Mouse (Mus musculus): ENCODE results near the gene Zfp941. TPM values are rescaled to one million over a fixed set of nuclear protein-coding genes. Genes with fewer than 3 reads are reported as not detected.
A peak's percentile ranks its signal among the peaks of the same experiment; 100 is the strongest.
"Not testable (repeated sequence)": the region's sequence is repeated elsewhere in the genome, so short reads cannot be mapped to it uniquely, and the experiment has no call there.

The Zfp941 gene
- polyA plus RNA-seq, 1 experiment from 2014 or later, result 0.49 TPM

- no peak for DNase-seq (ENCODE audit: low spot score)
Measured at GRCm38 (mm10) chr7:140787406-140788052, 34.4 kb downstream of the Zfp941 start, which contains the start of gene Syce1. Gene Syce1 (minus strand): TSS chr7:140787852.

GRCm38 (mm10) chr7:140780548-140780947 is 41.4 kb downstream of the Zfp941 start:
- DNase-seq (ENCODE audit: low spot score), result no peak

GRCm38 (mm10) chr7:140765888-140766739 is 55.9 kb downstream of the Zfp941 start:
- peak; percentile 41 for DNase-seq (ENCODE audit: low spot score)

- DNase-seq (ENCODE audit: low spot score), result not testable (repeated sequence)
Measured at GRCm38 (mm10) chr7:140765391-140765790, 56.6 kb downstream of the Zfp941 start.

GRCm38 (mm10) chr7:140763447-140764020 is 58.4 kb downstream of the Zfp941 start, which contains the start of gene Cyp2e1:
Gene Cyp2e1 (plus strand): TSS chr7:140763739.
- no peak for DNase-seq (ENCODE audit: low spot score)

GRCm38 (mm10) chr7:140760647-140761046 is 61.3 kb downstream of the Zfp941 start:
- DNase-seq (ENCODE audit: low spot score), result no peak

Other genes starting within 250 kb of the Zfp941 start
- gene Olfr46, start 220.9 kb downstream of the Zfp941 start, polyA plus RNA-seq (2015; fragmentation: Nextera tagmentation; extraction: Ambion mirVana), result not detected in 2 replicates
- not detected in 2 replicates for gene Olfr61, start 193.2 kb downstream of the Zfp941 start, polyA plus RNA-seq (2015; fragmentation: Nextera tagmentation; extraction: Ambion mirVana)
- gene Olfr53, start 175.7 kb downstream of the Zfp941 start, polyA plus RNA-seq (2015; fragmentation: Nextera tagmentation; extraction: Ambion mirVana), result not detected in 2 replicates
- gene Olfr539, start 162.2 kb downstream of the Zfp941 start, polyA plus RNA-seq (2015; fragmentation: Nextera tagmentation; extraction: Ambion mirVana), result not detected in 2 replicates
- gene Olfr45, start 140.2 kb downstream of the Zfp941 start, polyA plus RNA-seq (2015; fragmentation: Nextera tagmentation; extraction: Ambion mirVana), result not detected in 2 replicates
- not detected in 2 replicates for gene Olfr541, start 124.9 kb downstream of the Zfp941 start, polyA plus RNA-seq (2015; fragmentation: Nextera tagmentation; extraction: Ambion mirVana)
- gene Cyp2e1, start 58.4 kb downstream of the Zfp941 start, polyA plus RNA-seq (2015; fragmentation: Nextera tagmentation; extraction: Ambion mirVana), result 0.13 and 0.18 TPM in 2 replicates
- 0.61 and 0.84 TPM in 2 replicates for gene Syce1, start 34.3 kb downstream of the Zfp941 start, polyA plus RNA-seq (2015; fragmentation: Nextera tagmentation; extraction: Ambion mirVana)
- gene Urah, start 12.8 kb upstream of the Zfp941 start, polyA plus RNA-seq (2015; fragmentation: Nextera tagmentation; extraction: Ambion mirVana), result 3.6 and 4.0 TPM in 2 replicates
- gene Scgb1c1, start 23.4 kb upstream of the Zfp941 start, polyA plus RNA-seq (2015; fragmentation: Nextera tagmentation; extraction: Ambion mirVana), result 2.0 and 2.2 TPM in 2 replicates
- gene Odf3, start 25.6 kb upstream of the Zfp941 start, polyA plus RNA-seq (2015; fragmentation: Nextera tagmentation; extraction: Ambion mirVana), result not detected in 2 replicates
- gene Gm45785, start 34.2 kb upstream of the Zfp941 start, polyA plus RNA-seq (2015; fragmentation: Nextera tagmentation; extraction: Ambion mirVana), result not detected in 2 replicates
- gene Ric8a, start 34.8 kb upstream of the Zfp941 start, polyA plus RNA-seq (2015; fragmentation: Nextera tagmentation; extraction: Ambion mirVana), result 70.6 and 78.5 TPM in 2 replicates
- gene Bet1l, start 35.4 kb upstream of the Zfp941 start, polyA plus RNA-seq (2015; fragmentation: Nextera tagmentation; extraction: Ambion mirVana), result 42.8 and 52.4 TPM in 2 replicates
- 274 and 296 TPM in 2 replicates for gene Psmd13, start 59.8 kb upstream of the Zfp941 start, polyA plus RNA-seq (2015; fragmentation: Nextera tagmentation; extraction: Ambion mirVana)
- gene Sirt3, start 60.1 kb upstream of the Zfp941 start, polyA plus RNA-seq (2015; fragmentation: Nextera tagmentation; extraction: Ambion mirVana), result 17.5 and 19.4 TPM in 2 replicates
- 1.9 and 3.2 TPM in 2 replicates for gene Cox8b, start 78.3 kb upstream of the Zfp941 start, polyA plus RNA-seq (2015; fragmentation: Nextera tagmentation; extraction: Ambion mirVana)
- gene Nlrp6, start 98.7 kb upstream of the Zfp941 start, polyA plus RNA-seq (2015; fragmentation: Nextera tagmentation; extraction: Ambion mirVana), result 0.74 and 0.81 TPM in 2 replicates
- 15.5 and 18.6 TPM in 2 replicates for gene Pgghg, start 119.2 kb upstream of the Zfp941 start, polyA plus RNA-seq (2015; fragmentation: Nextera tagmentation; extraction: Ambion mirVana)
- 0.39 and 0.63 TPM in 2 replicates for gene Ifitm5, start 128.1 kb upstream of the Zfp941 start, polyA plus RNA-seq (2015; fragmentation: Nextera tagmentation; extraction: Ambion mirVana)
- gene Gm45717, start 133.8 kb upstream of the Zfp941 start, polyA plus RNA-seq (2015; fragmentation: Nextera tagmentation; extraction: Ambion mirVana), result not detected in 2 replicates
- 443 and 459 TPM in 2 replicates for gene Ifitm2, start 133.8 kb upstream of the Zfp941 start, polyA plus RNA-seq (2015; fragmentation: Nextera tagmentation; extraction: Ambion mirVana)
- gene Ifitm1, start 145.0 kb upstream of the Zfp941 start, polyA plus RNA-seq (2015; fragmentation: Nextera tagmentation; extraction: Ambion mirVana), result 109 and 131 TPM in 2 replicates
- 987 and 1,033 TPM in 2 replicates for gene Ifitm3, start 188.6 kb upstream of the Zfp941 start, polyA plus RNA-seq (2015; fragmentation: Nextera tagmentation; extraction: Ambion mirVana)
- 0.73 and 0.95 TPM in 2 replicates for gene Ifitm6, start 195.7 kb upstream of the Zfp941 start, polyA plus RNA-seq (2015; fragmentation: Nextera tagmentation; extraction: Ambion mirVana)
- not detected in 2 replicates for gene Gm17387, start 207.0 kb upstream of the Zfp941 start, polyA plus RNA-seq (2015; fragmentation: Nextera tagmentation; extraction: Ambion mirVana)
- 2.0 and 2.5 TPM in 2 replicates for gene B4galnt4, start 238.9 kb upstream of the Zfp941 start, polyA plus RNA-seq (2015; fragmentation: Nextera tagmentation; extraction: Ambion mirVana)